Mouse (Mus musculus) heart, postnatal 0 days (tissue): ENCODE results near the gene Rasgrp3. TPM values are rescaled to one million over a fixed set of nuclear protein-coding genes. Genes with fewer than 3 reads are reported as not detected.

ENCODE experiments used
- ATAC-seq: fragments of 200-750 bp; cut with Nextera tagmentation; 2 replicates; pipeline ENCODE4 v1.8.0; 2017; ENCODE audit warnings: low read depth, moderate number of reproducible peaks, moderate library complexity; ENCODE audit not compliant: insufficient read depth
- DNase-seq: peaks from one replicate; pipeline ENCODE4 v3.0.0-alpha.2; 2016; ENCODE audit warnings: low spot score
- H3K27ac ChIP-seq: fragments of 300-500 bp; sonication (generic); 2 replicates; pipeline ENCODE4 v1.5.1; 2014; ENCODE audit warnings: low read depth, mild to moderate bottlenecking
- H3K27me3 ChIP-seq: fragments of 300-500 bp; sonication (generic); 2 replicates; pipeline ENCODE4 v1.6.1; 2014; ENCODE audit warnings: low read length, mixed read lengths; ENCODE audit not compliant: control insufficient read depth, insufficient read depth
- H3K36me3 ChIP-seq: fragments of 300-500 bp; sonication (generic); replicated peaks from 2 replicates; pipeline ENCODE4 v1.6.1; 2014; ENCODE audit warnings: low read length, mixed read lengths; ENCODE audit not compliant: control insufficient read depth, insufficient read depth
- H3K4me1 ChIP-seq: fragments of 300-500 bp; sonication (generic); 2 replicates; pipeline ENCODE4 v1.6.1; 2014; ENCODE audit warnings: antibody characterized with exemption; ENCODE audit not compliant: control insufficient read depth, insufficient read depth
- H3K4me2 ChIP-seq: fragments of 300-500 bp; sonication (generic); 2 replicates; pipeline ENCODE4 v1.6.1; 2014; ENCODE audit warnings: low read depth, mild to moderate bottlenecking, low read length, moderate library complexity
- H3K4me3 ChIP-seq: fragments of 300-500 bp; sonication (generic); 2 replicates; pipeline ENCODE4 v1.5.1; 2014; ENCODE audit warnings: low read depth, low read length
- H3K9ac ChIP-seq: fragments of 300-500 bp; sonication (generic); replicated peaks from 2 replicates; pipeline ENCODE4 v1.6.1; 2014; ENCODE audit warnings: low read depth, low read length, mixed read lengths
- H3K9me3 ChIP-seq: fragments of 300-500 bp; sonication (generic); replicated peaks from 2 replicates; pipeline ENCODE4 v1.6.1; 2016; ENCODE audit warnings: low read length; ENCODE audit not compliant: control insufficient read depth
- CTCF ChIP-seq: IDR thresholded peaks from 2 replicates; pipeline ENCODE4 v1.5.1; 2016; ENCODE audit warnings: antibody characterized with exemption, control low read depth, low read depth
- EP300 ChIP-seq: IDR thresholded peaks from 2 replicates; pipeline ENCODE4 v1.6.1; 2016; ENCODE audit warnings: antibody characterized with exemption, low read depth
- WGBS: fragments of 180-500 bp; shearing (Covaris S2); extraction: QIAGEN DNeasy Blood & Tissue Kit; methylation state at CpG from one replicate; pipeline ENCODE4 v1.1.7; 2014; 5-methylcytosine and 5-hydroxymethylcytosine counted together
- polyA plus RNA-seq: library from polyadenylated mRNA; unstranded; fragments of >200 nt; fragmentation: Nextera tagmentation; extraction: Ambion mirVana; gene quantifications from 2 replicates; pipeline ENCODE4 v1.2.1, GENCODE M21; 2015
- total RNA-seq: library from RNA; depleted of rRNA; stranded (reverse); fragments of >200 nt; gene quantifications from 2 replicates; pipeline ENCODE4 v1.2.3, GENCODE M21; 2014; ENCODE audit warnings: low replicate concordance

The Rasgrp3 gene
- total and polyA plus RNA-seq, 2 experiments from 2014 or later: 17.2 to 23.5 TPM

DNA sequence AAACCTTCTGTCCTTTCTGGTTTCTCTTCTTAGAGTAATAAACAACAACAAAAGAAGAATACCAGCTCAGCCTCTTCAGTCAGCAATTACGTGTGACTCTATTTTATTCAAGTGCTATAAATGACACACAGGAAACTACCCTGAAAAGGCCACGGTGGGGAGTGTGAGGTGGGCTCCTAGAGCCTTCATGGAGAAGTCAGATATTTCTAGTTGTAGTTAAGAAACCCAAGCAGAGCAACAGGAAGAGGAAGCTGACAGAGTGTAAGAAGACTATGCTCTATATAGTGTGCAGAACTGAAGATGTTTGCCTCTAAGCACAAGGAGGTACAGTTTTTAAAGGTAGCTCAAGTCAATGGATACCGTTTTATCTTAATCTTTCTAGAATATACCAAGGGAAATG is 42.0 kb downstream of the Rasgrp3 start:
- Histone ChIP-seq H3K4me2 (no peak overlapping the region), H3K9me3 (no peaks in the 10 kb centered on the region), H3K4me3 (no peak overlapping the region), H3K9ac (no peak overlapping the region), H3K27me3 (no peaks in the 10 kb centered on the region), H3K27ac (no peak overlapping the region), H3K36me3 (no peaks in the 10 kb centered on the region), H3K4me1 (peaks cover 8% of the 10 kb centered on the region)
- 72% methylated on average over 3 of the region's 3 CpGs for WGBS
- no peak for TF ChIP-seq CTCF
- no peak for TF ChIP-seq EP300
- DNase-seq (no peak), ATAC-seq (no peak)

DNA sequence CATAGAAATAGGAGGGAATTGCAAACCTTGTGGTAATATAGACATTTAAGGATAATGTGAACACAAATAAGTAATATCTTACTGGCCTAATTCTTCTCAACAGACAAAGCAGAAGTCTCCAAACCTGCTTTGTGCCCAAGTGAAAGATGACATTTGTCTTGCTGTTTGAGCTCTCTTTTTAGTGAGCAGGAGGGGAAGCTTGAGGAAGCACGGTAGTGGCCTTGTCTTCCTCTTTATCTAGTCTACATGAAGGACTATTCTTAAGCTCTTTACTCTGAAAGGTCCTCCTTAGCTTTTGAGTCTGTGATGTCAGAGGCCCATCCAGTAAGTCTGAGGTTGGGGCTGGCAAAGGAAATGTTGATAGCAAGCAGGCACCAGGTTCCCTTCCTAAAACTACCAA is 43.1 kb downstream of the Rasgrp3 start:
- DNase-seq: no peak
- H3K4me3 ChIP-seq: no peak overlapping the region
- H3K4me2 ChIP-seq: no peak overlapping the region
- no peak overlapping the region for H3K27ac ChIP-seq
- no peak for ATAC-seq
- H3K9me3 ChIP-seq: no peaks in the 10 kb centered on the region
- H3K36me3 ChIP-seq: no peaks in the 10 kb centered on the region
- H3K27me3 ChIP-seq: no peaks in the 10 kb centered on the region
- no peak overlapping the region for H3K9ac ChIP-seq
- no peak for TF ChIP-seq EP300
- no peak for TF ChIP-seq CTCF
- no peaks in the 10 kb centered on the region; the same call in 1 of the 2 replicates for H3K4me1 ChIP-seq
- 29% methylated on average over 1 of the region's 1 CpGs for WGBS

DNA sequence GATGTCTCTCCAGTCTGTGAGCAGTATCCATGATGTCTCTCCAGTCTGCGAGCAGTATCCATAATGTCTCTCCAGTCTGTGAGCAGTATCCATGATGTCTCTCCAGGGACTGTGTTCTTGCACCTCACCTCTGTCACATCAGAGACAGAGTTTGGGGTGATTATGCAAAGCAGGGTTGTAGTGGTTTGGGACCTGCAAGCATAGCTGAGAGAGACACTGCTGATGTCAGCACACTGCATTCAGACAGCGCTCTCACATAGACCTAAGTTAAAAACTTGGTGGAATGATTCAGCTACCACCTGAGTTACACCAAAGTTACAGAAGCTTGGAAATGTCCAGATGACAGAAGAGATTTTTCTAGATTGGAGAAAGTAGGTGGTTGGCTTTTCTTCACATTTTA is 44.0 kb downstream of the Rasgrp3 start:
- no peaks in the 10 kb centered on the region for H3K9me3 ChIP-seq
- 91% methylated on average over 2 of the region's 2 CpGs for WGBS
- no peak for DNase-seq
- no peak overlapping the region for H3K27ac ChIP-seq
- no peak for TF ChIP-seq CTCF
- TF ChIP-seq EP300: no peak
- no peak for ATAC-seq
- H3K4me3 ChIP-seq: no peak overlapping the region
- H3K27me3 ChIP-seq: no peaks in the 10 kb centered on the region
- no peak overlapping the region for H3K9ac ChIP-seq
- H3K36me3 ChIP-seq: no peaks in the 10 kb centered on the region
- H3K4me2 ChIP-seq: no peak overlapping the region
- H3K4me1 ChIP-seq: no peaks in the 10 kb centered on the region; the same call in 1 of the 2 replicates

DNA sequence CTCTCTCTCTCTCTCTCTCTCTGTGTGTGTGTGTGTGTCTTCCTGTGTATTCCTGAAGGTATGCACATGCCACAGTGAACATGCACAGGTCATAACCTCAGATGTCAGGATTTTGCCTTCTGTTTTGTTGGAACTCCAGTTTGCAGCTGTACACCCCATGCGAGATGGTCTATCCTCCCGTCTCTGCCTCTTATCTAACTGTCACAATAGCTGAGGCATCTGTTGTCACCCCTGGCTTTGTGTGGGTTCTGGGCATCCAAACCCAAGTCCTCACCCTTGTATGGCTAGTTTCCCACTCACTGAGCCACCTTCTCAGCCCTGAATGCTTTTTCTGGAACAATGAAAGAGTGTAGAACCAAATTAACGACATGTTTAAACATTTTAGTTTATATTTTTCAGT is 44.7 kb downstream of the Rasgrp3 start:
- ATAC-seq: no peak
- WGBS: 61% methylated on average over 3 of the region's 3 CpGs
- Histone ChIP-seq H3K27me3 (no peaks in the 10 kb centered on the region), H3K9ac (no peak overlapping the region), H3K4me1 (no peaks in the 10 kb centered on the region; the same call in 1 of the 2 replicates), H3K36me3 (no peaks in the 10 kb centered on the region), H3K4me3 (no peak overlapping the region), H3K4me2 (no peak overlapping the region), H3K9me3 (no peaks in the 10 kb centered on the region), H3K27ac (no peak overlapping the region)
- no peak for DNase-seq
- TF ChIP-seq EP300: no peak
- TF ChIP-seq CTCF: no peak

DNA sequence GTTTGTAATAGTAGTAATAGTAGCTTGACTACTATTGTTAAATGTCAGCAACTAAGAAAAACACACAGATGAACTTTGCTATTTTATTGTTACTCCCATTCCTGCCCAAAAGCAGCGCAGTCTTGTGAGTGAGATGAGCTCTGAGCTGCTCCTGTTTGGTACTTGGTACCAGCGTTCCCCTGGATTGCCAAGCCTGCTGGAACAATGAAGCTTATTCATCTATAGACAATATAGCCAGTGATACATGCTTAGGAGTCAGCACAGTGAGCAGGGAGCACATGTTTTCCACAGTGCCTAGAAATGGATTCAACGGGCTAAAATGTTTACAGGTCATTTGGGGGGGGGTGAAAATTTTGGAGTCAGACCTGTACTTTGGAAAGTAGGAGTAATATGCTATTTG is 50.5 kb downstream of the Rasgrp3 start:
- H3K9me3 ChIP-seq: no peaks in the 10 kb centered on the region
- 75% methylated on average over 3 of the region's 3 CpGs for WGBS

DNA sequence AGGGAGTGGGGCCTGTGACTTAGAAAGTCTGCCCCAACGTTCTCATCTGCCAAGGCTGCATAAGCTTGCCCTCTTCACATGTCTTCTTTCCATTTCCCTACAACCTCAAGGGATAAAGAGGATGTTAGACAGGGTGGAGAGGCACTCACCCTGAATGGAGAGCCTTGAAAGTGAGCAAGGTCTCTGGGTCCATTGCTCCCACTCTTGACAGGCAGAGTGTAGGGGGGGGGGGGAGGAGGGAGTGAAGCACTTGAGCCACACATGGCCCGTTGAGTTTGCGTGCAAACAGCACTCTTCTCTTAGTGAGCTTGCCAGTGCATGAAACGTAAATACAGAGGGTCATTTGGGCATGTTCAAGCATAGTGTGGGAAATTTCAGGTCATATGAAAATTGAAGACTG is 59.5 kb downstream of the Rasgrp3 start:
- H3K4me2 ChIP-seq: no peak overlapping the region
- no peak overlapping the region for H3K4me3 ChIP-seq
- 62% methylated on average over 4 of the region's 4 CpGs for WGBS
- TF ChIP-seq EP300: no peak
- TF ChIP-seq CTCF: no peak
- 0 out of 2 replicates have a peak, but pooled peaks cover 5% of the 10 kb centered on the region for H3K36me3 ChIP-seq
- ATAC-seq: no peak
- peaks cover 5% of the 10 kb centered on the region for H3K4me1 ChIP-seq
- no peaks in the 10 kb centered on the region for H3K27me3 ChIP-seq
- no peak overlapping the region for H3K27ac ChIP-seq
- DNase-seq: no peak
- H3K9me3 ChIP-seq: no peaks in the 10 kb centered on the region
- no peak overlapping the region for H3K9ac ChIP-seq

More for the DNA sequence above, 50.5 kb downstream of the Rasgrp3 start:
- no peak for TF ChIP-seq CTCF
- no peak for TF ChIP-seq EP300
- Histone ChIP-seq H3K27me3 (no peaks in the 10 kb centered on the region), H3K4me3 (no peak overlapping the region), H3K27ac (no peak overlapping the region), H3K4me2 (no peak overlapping the region), H3K36me3 (no peaks in the 10 kb centered on the region), H3K4me1 (no peaks in the 10 kb centered on the region), H3K9ac (no peak overlapping the region)
- ATAC-seq: no peak
- DNase-seq: no peak
